Mouse (Mus musculus) myocyte (in vitro differentiated cells): ENCODE measurements at regions not wholly inside any gene's neighbourhood (a gene's known extent, or its start where the extent isn't known, plus 50 kb on each side); places are given as distances from the start of the nearest gene placed in this dataset.

ENCODE experiments used
- H3K27me3 ChIP-seq: one replicate; pipeline ENCODE4 v1.6.1; 2011; ENCODE audit not compliant: control insufficient read depth, insufficient read depth, insufficient read length
- H3K36me3 ChIP-seq: one replicate; pipeline ENCODE4 v1.6.1; 2011; ENCODE audit not compliant: control insufficient read depth, insufficient read depth
- H3K4me2 ChIP-seq: one replicate; pipeline ENCODE4 v1.6.1; 2011; ENCODE audit warnings: low read depth, control low read depth
- H3K4me3 ChIP-seq: one replicate; pipeline ENCODE4 v1.5.1; 2011; ENCODE audit warnings: mild to moderate bottlenecking, control low read depth, moderate library complexity
- H3K79me2 ChIP-seq: one replicate; pipeline ENCODE4 v1.6.1; 2011; ENCODE audit not compliant: control insufficient read depth, insufficient read depth
- H3ac ChIP-seq: one replicate; pipeline ENCODE4 v1.6.1; 2011; ENCODE audit not compliant: control insufficient read depth, insufficient read length
- CEBPB ChIP-seq: IDR thresholded peaks from 2 replicates; pipeline ENCODE4 v1.6.1; 2011; ENCODE audit warnings: mild to moderate bottlenecking, moderate library complexity; ENCODE audit not compliant: poor library complexity, insufficient read depth, severe bottlenecking
- E2F4 ChIP-seq: IDR thresholded peaks from one replicate; pipeline ENCODE4 v1.6.1; 2011; ENCODE audit warnings: mild to moderate bottlenecking, control low read depth, moderate library complexity; ENCODE audit not compliant: insufficient read depth
- MAX ChIP-seq: IDR thresholded peaks from one replicate; pipeline ENCODE4 v1.6.1; 2011; ENCODE audit warnings: low read depth, mild to moderate bottlenecking, control low read depth
- MYOD1 ChIP-seq, 3 experiments: IDR thresholded peaks; one replicate each; pipeline ENCODE4 v1.6.1; 2011; ENCODE audit warnings: control low read depth in 2 of 3, low read depth in 2 of 3, mild to moderate bottlenecking in 2 of 3, moderate library complexity in 1 of 3; ENCODE audit not compliant: insufficient read length in 2 of 3, control insufficient read depth in 1 of 3
- MYOG ChIP-seq, 3 experiments: IDR thresholded peaks; one replicate each; pipeline ENCODE4 v1.6.1; 2011; ENCODE audit warnings: control low read depth in 2 of 3, low read depth in 2 of 3, mild to moderate bottlenecking in 2 of 3; ENCODE audit not compliant: insufficient read length in 2 of 3, control insufficient read depth in 1 of 3, insufficient read depth in 1 of 3
- POLR2A ChIP-seq: IDR thresholded peaks from one replicate; pipeline ENCODE4 v1.6.1; 2011; ENCODE audit warnings: low read depth, mild to moderate bottlenecking, control low read depth, moderate library complexity; ENCODE audit not compliant: insufficient read length
- POLR2AphosphoS2 ChIP-seq: IDR thresholded peaks from one replicate; pipeline ENCODE4 v1.6.1; 2011; ENCODE audit warnings: low read depth, control low read depth; ENCODE audit not compliant: insufficient read length
- REST ChIP-seq: IDR thresholded peaks from one replicate; pipeline ENCODE4 v1.6.1; 2011; ENCODE audit warnings: mild to moderate bottlenecking, control low read depth, moderate library complexity; ENCODE audit not compliant: insufficient read depth, insufficient read length
- SRF ChIP-seq: IDR thresholded peaks from one replicate; pipeline ENCODE4 v1.6.1; 2011; ENCODE audit warnings: low read depth; ENCODE audit not compliant: control insufficient read depth, insufficient read length
- TCF12 ChIP-seq: IDR thresholded peaks from one replicate; pipeline ENCODE4 v1.6.1; 2011; ENCODE audit warnings: mild to moderate bottlenecking, control low read depth; ENCODE audit not compliant: poor library complexity, insufficient read depth, severe bottlenecking
- TCF3 ChIP-seq: IDR thresholded peaks from one replicate; pipeline ENCODE4 v1.6.1; 2011; ENCODE audit warnings: low read depth, control low read depth; ENCODE audit not compliant: insufficient read length
- USF1 ChIP-seq: IDR thresholded peaks from one replicate; pipeline ENCODE4 v1.6.1; 2011; ENCODE audit warnings: low read depth, mild to moderate bottlenecking, control low read depth, moderate library complexity

DNA sequence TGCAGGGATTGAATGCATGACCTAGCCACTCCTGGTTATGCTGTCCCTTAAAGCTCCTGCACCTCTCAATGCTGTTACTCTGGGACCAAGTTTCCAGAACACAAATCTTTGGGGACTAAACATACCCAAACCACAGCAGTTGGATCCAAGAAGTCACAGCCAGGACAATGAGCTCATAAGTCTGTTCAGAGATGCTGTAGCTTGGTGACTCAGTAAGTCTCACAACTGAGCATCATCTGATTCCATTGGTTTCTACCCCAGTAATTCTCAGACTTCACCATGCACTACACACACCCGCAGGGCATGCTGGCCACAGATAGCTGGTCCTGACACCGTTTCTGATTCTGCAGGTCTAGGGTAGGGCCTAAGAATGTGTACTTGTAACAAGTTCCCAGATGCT, 100.0 kb downstream of the Cxcl12 start:
- Histone ChIP-seq H3K36me3 (no peaks in the 10 kb centered on the region), H3K79me2 (no peaks in the 10 kb centered on the region), H3ac (no peak overlapping the region), H3K4me2 (peak overlapping the region; percentile 18), H3K4me3 (no peak overlapping the region), H3K27me3 (no peaks in the 10 kb centered on the region)
- TF ChIP-seq SRF, result no peak
- TF ChIP-seq MAX, result no peak

DNA sequence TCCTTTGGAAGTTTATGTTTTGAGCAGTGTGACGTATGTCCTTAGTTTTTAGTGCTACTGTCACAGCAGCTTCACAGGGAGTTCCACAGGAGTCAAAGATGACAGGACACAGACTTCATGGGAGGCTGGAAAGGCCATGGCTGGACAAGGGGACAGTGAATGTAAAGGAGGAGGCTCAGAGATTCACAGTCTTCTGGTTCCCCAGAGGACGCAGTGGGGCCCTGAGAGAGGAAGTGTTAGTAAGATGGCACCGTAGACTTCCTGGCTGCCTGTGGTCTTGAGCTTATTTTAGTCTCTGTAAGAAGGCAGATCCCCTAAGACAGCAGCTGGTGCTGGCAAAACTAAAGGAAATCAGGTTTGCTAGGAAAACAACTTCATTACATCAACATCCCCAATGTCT, 101.9 kb downstream of the Cxcl12 start:
- H3K79me2 ChIP-seq, result no peaks in the 10 kb centered on the region
- H3K4me3 ChIP-seq, result no peak overlapping the region
- H3K4me2 ChIP-seq, result no peak overlapping the region
- no peaks in the 10 kb centered on the region for H3K27me3 ChIP-seq
- H3K36me3 ChIP-seq, result no peaks in the 10 kb centered on the region
- no peak overlapping the region for H3ac ChIP-seq
- TF ChIP-seq E2F4 (no peak), CEBPB (no peak), MYOD1 (IDR thresholded peaks at IDR 0.05; ENCODE audit: control insufficient read depth in 1 of 3, insufficient read length in 2 of 3, low read depth in 2 of 3) (no peak), MYOG (IDR thresholded peaks at IDR 0.05; ENCODE audit: control insufficient read depth in 1 of 3, insufficient read depth in 1 of 3, insufficient read length in 2 of 3, low read depth in 2 of 3) (no peak), REST (no peak), MAX (no peak), TCF3 (no peak), USF1 (no peak), TCF12 (no peak), POLR2A (no peak), POLR2AphosphoS2 (no peak)

DNA sequence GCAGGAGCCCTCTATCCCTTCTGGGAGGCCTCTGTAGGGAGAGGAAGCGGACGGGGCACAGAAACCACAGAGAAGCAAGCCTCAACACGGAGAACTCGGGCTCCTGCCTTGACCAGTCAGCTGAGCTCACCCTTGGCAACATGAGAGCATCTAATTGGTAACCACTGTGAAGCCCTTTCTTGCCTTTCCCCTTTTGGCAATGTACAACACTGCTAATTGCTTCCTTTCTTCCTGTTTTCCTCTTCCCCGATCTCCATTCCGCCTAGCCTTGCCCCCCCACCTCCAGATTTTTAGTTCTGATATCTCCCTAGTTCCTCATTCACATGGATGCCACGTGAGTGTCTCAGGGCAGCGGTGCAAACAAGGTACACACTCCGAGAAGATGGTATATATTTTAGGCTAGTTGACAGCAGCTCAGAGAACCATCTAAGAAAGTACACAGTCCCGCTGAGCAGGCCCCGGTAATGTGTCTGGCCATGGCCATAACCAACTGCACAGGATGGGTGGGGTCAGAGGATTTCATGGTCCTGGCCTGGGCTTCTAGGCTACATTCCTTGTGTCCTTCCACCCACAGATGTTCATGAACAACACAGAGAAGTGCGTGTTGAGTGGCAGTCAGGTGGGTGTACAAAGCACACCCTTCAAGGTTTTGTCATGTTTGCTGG, 103.4 kb downstream of the Cxcl12 start:
- Histone ChIP-seq H3K79me2 (no peaks in the 10 kb centered on the region), H3K27me3 (no peaks in the 10 kb centered on the region), H3K4me3 (no peak overlapping the region), H3ac (no peak overlapping the region), H3K4me2 (no peak overlapping the region), H3K36me3 (no peaks in the 10 kb centered on the region)
- TF ChIP-seq MYOD1 (IDR thresholded peaks at IDR 0.05; ENCODE audit: control insufficient read depth in 1 of 3, insufficient read length in 2 of 3, low read depth in 2 of 3), result no peak
- TF ChIP-seq REST, result no peak
- TF ChIP-seq POLR2A, result no peak
- no peak for TF ChIP-seq USF1
- no peak for TF ChIP-seq TCF12
- TF ChIP-seq CEBPB, result no peak
- no peak for TF ChIP-seq MYOG (IDR thresholded peaks at IDR 0.05; ENCODE audit: control insufficient read depth in 1 of 3, insufficient read depth in 1 of 3, insufficient read length in 2 of 3, low read depth in 2 of 3)
- no peak for TF ChIP-seq SRF
- no peak for TF ChIP-seq E2F4
- no peak for TF ChIP-seq POLR2AphosphoS2
- TF ChIP-seq TCF3, result no peak
- no peak for TF ChIP-seq MAX

DNA sequence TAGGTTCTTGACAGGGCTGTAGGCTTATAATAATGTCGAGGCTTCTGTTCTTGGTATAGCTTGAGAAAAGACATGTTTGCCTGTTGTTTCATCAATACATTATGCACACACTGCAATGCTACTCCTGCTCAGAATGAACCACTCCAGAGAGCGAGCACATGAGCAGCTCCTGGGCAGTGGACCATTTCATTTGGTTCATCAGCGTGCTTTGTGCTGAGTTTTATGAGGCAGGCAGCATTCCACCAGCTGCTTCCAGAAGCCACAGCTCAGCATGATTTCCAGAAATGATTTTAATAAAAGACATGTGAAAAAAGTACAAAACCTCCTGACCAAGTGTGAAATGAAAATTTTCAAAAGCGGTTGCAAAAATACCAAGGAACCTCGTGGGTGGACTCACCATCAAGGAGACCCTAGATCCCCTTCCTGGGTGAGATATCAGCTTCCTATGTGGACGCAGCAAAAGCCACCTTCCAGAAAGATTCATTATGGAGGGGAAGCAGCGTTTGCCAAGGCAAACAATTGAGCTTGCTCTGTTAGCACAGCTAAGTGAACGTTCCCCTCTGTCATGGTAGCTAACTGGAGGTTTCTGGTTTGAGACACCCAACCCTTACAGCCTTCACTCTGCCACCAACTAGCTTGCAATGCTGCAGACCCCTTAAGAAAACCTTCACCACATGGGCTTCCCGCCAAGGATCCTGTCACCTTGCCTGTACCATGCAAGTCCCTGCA, 104.1 kb downstream of the Cxcl12 start:
- no peaks in the 10 kb centered on the region for H3K79me2 ChIP-seq
- no peaks in the 10 kb centered on the region for H3K36me3 ChIP-seq
- no peak overlapping the region for H3K4me2 ChIP-seq
- no peaks in the 10 kb centered on the region for H3K27me3 ChIP-seq
- H3ac ChIP-seq, result no peak overlapping the region
- no peak overlapping the region for H3K4me3 ChIP-seq
- no peak for TF ChIP-seq POLR2AphosphoS2
- no peak for TF ChIP-seq MAX
- no peak for TF ChIP-seq REST
- TF ChIP-seq TCF12, result no peak
- TF ChIP-seq TCF3, result no peak
- TF ChIP-seq POLR2A, result no peak
- no peak for TF ChIP-seq SRF
- TF ChIP-seq CEBPB, result no peak
- TF ChIP-seq E2F4, result no peak
- no peak for TF ChIP-seq USF1
- no peak for TF ChIP-seq MYOD1 (IDR thresholded peaks at IDR 0.05; ENCODE audit: control insufficient read depth in 1 of 3, insufficient read length in 2 of 3, low read depth in 2 of 3)
- no peak for TF ChIP-seq MYOG (IDR thresholded peaks at IDR 0.05; ENCODE audit: control insufficient read depth in 1 of 3, insufficient read depth in 1 of 3, insufficient read length in 2 of 3, low read depth in 2 of 3)

DNA sequence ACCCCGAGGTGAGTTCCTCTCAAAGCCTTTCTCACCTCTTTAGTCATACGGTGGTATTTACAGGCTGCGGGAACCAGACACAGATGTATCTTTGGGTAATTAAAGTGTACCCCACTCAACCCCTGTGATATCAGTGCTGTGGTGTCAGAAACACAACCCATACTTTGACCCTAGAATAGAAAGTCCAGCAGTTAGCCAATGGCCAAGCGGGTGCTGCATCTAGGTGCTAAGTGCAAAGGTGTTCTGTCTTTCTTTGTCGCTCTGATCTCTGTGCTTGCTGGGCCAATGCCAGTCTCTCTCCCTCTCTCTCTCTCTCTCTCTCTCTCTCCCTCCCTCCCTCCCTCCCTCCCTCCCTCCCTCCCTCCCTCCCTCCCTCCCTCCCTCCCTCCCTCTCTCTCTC, 107.6 kb downstream of the Cxcl12 start:
- Histone ChIP-seq H3K4me3 (no peak overlapping the region), H3ac (no peak overlapping the region), H3K4me2 (no peak overlapping the region), H3K27me3 (no peaks in the 10 kb centered on the region), H3K36me3 (no peaks in the 10 kb centered on the region), H3K79me2 (no peaks in the 10 kb centered on the region)
- TF ChIP-seq POLR2AphosphoS2 (no peak), E2F4 (no peak), TCF3 (no peak), CEBPB (no peak), USF1 (no peak), MAX (no peak)
